Mouse (Mus musculus) heart, postnatal 0 days (tissue): ENCODE data around the gene Dnah2.

ENCODE experiments used
- CTCF ChIP-seq: IDR thresholded peaks from 2 replicates; pipeline ENCODE4 v1.5.1; 2016; ENCODE audit warnings: antibody characterized with exemption, control low read depth, low read depth
- EP300 ChIP-seq: IDR thresholded peaks from 2 replicates; pipeline ENCODE4 v1.6.1; 2016; ENCODE audit warnings: antibody characterized with exemption, low read depth

GRCm38 (mm10) chr11:69432640-69432982 is 116.3 kb downstream of the Dnah2 start:
- no peak for TF ChIP-seq CTCF
- no peak for TF ChIP-seq EP300
